Mouse (Mus musculus) midbrain, embryonic 12.5 days (tissue): ENCODE measurements around the gene Ptprn. TPM values are rescaled to one million over a fixed set of nuclear protein-coding genes. Genes with fewer than 3 reads are reported as not detected.

ENCODE experiments used
- ATAC-seq: fragments of 200-750 bp; cut with Nextera tagmentation; 2 replicates; pipeline ENCODE4 v1.8.0; 2017; ENCODE audit warnings: low read depth, moderate TSS enrichment, moderate library complexity; ENCODE audit not compliant: low FRiP score
- H3K27ac ChIP-seq: fragments of 300-500 bp; sonication (generic); replicated peaks from 2 replicates; pipeline ENCODE4 v1.5.1; 2016; ENCODE audit warnings: mild to moderate bottlenecking
- H3K27me3 ChIP-seq: fragments of 300-500 bp; sonication (generic); 2 replicates; pipeline ENCODE4 v1.6.1; 2016; ENCODE audit warnings: mild to moderate bottlenecking
- H3K36me3 ChIP-seq: fragments of 300-500 bp; sonication (generic); 2 replicates; pipeline ENCODE4 v1.6.1; 2016
- H3K4me1 ChIP-seq: fragments of 300-500 bp; sonication (generic); 2 replicates; pipeline ENCODE4 v1.6.1; 2016
- H3K4me2 ChIP-seq: fragments of 300-500 bp; sonication (generic); replicated peaks from 2 replicates; pipeline ENCODE4 v1.6.1; 2016; ENCODE audit warnings: mild to moderate bottlenecking, moderate library complexity
- H3K4me3 ChIP-seq: fragments of 300-500 bp; sonication (generic); 2 replicates; pipeline ENCODE4 v1.5.1; 2016; ENCODE audit warnings: mild to moderate bottlenecking
- H3K9ac ChIP-seq: fragments of 300-500 bp; sonication (generic); replicated peaks from 2 replicates; pipeline ENCODE4 v1.6.1; 2016; ENCODE audit warnings: mild to moderate bottlenecking, moderate library complexity
- H3K9me3 ChIP-seq: fragments of 300-500 bp; sonication (generic); 2 replicates; pipeline ENCODE4 v1.6.1; 2016; ENCODE audit warnings: mild to moderate bottlenecking
- WGBS: fragments of 180-500 bp; shearing (Covaris S2); methylation state at CpG from one replicate; pipeline ENCODE4 v1.1.7; 2016; 5-methylcytosine and 5-hydroxymethylcytosine counted together
- microRNA-seq: library from miRNA; unstranded; fragments of <30 nt; microRNA quantifications from one replicate; pipeline ENCODE4, GENCODE M21; 2017
- polyA plus RNA-seq: library from polyadenylated mRNA; unstranded; fragments of >200 nt; fragmentation: Nextera tagmentation; extraction: Ambion mirVana; gene quantifications from 2 replicates; pipeline ENCODE4 v1.2.1, GENCODE M21; 2016

Gene Ptprn
- polyA plus RNA-seq, 1 experiment from 2014 or later = 9.3 TPM

DNA sequence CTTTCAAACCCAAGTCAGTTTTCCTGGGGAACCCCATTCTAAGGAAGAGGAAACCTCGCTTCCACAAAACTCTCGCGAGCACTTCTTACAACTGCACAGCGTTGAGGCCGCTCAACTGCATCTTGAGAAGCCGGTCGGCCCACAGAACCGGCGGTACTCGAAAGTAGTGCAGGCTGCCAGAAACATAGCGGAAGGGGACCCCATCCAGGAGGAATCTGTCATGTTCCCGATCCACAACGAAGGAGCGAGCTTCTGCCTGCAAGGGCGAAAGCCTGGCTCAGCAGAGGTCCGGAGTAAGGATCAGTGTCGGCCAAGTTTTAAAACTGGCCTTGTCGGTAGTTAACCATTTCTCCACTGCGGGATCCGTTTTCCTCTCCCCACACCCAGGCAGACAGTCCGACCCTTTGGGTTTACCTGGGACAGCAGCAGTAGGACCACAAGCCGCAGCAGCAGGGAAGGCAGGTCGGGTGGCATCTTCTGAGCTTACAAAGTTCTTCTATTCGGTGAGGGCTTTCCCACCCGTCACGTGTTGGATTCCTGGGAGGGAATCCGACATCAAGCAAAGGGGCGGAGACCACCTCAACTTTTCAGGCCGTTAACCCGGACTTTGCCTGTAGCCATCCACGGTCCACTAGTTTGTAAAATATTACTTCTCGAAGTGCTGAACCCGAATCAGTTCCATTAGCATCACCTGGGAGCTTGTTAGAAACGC, 55.2 kb downstream of the Ptprn start:
- Histone ChIP-seq H3K4me1 (peaks cover 41% of the 10 kb centered on the region), H3K9me3 (no peaks in the 10 kb centered on the region), H3K27ac (no peak overlapping the region), H3K9ac (peak overlapping the region; percentile 51), H3K36me3 (peaks cover 24% of the 10 kb centered on the region), H3K4me3 (peak overlapping the region; percentile 37), H3K27me3 (peaks cover 12% of the 10 kb centered on the region), H3K4me2 (peak overlapping the region; percentile 98)
- ATAC-seq = no peak
- 14% methylated on average over 34 of the region's 34 CpGs for WGBS

DNA sequence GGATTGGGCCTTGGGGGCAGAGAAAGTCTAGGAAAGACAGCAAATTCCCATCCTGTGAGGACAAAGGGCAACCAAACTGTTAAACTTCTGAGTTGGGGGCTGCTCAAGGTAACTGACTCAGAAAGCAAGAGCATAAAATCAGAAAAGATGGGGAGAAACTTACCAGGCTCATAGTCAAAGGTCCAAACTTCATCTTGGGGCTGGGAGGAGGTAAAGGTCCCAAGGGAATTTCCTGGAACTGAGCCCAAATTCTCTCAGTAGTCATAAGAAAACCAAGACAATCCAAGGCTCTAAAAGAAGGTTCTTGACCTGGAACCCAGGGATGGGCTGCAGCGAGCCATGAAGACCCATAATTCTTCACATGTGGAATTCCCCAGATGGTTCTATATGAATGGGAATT, 63.1 kb downstream of the Ptprn start:
- 91% methylated on average over 1 of the region's 1 CpGs for WGBS
- ATAC-seq = no peak

More for the DNA sequence above, 63.1 kb downstream of the Ptprn start:
- Histone ChIP-seq H3K4me3 (no peak overlapping the region), H3K4me2 (no peak overlapping the region), H3K9me3 (no peaks in the 10 kb centered on the region), H3K9ac (no peak overlapping the region), H3K4me1 (no peaks in the 10 kb centered on the region), H3K27ac (no peak overlapping the region), H3K27me3 (no peaks in the 10 kb centered on the region), H3K36me3 (peaks cover 42% of the 10 kb centered on the region)

Small RNAs within 50 kb of the gene (microRNA-seq; reads per million reads assigned to microRNA genes)
- gene Gm27943 = not detected

Other genes starting within 250 kb of the Ptprn start
- 11.7 and 13.0 TPM in 2 replicates for gene Nhej1, start 139.3 kb downstream of the Ptprn start, polyA plus RNA-seq
- 0.11 TPM in 1 of 2 replicates, not detected in the other for gene Slc23a3, start 130.6 kb downstream of the Ptprn start, polyA plus RNA-seq
- 64.3 and 69.4 TPM in 2 replicates for gene Cnppd1, start 121.8 kb downstream of the Ptprn start, polyA plus RNA-seq
- gene Retreg2, start 121.7 kb downstream of the Ptprn start, polyA plus RNA-seq = 81.3 and 86.6 TPM in 2 replicates
- 34.1 and 36.8 TPM in 2 replicates for gene Zfand2b, start 95.9 kb downstream of the Ptprn start, polyA plus RNA-seq
- 32.0 and 32.6 TPM in 2 replicates for gene Abcb6, start 84.1 kb downstream of the Ptprn start, polyA plus RNA-seq
- gene Ankzf1, start 72.4 kb downstream of the Ptprn start, polyA plus RNA-seq = 22.6 and 23.4 TPM in 2 replicates
- gene Atg9a, start 72.3 kb downstream of the Ptprn start, polyA plus RNA-seq = 34.8 and 35.5 TPM in 2 replicates
- 23.2 and 25.7 TPM in 2 replicates for gene Glb1l, start 53.7 kb downstream of the Ptprn start, polyA plus RNA-seq
- 124 and 135 TPM in 2 replicates for gene Stk16, start 53.7 kb downstream of the Ptprn start, polyA plus RNA-seq
- gene Tuba4a, start 44.6 kb downstream of the Ptprn start, polyA plus RNA-seq = 5.9 and 7.6 TPM in 2 replicates
- not detected in 2 replicates for gene A630095N17Rik, start 32.4 kb downstream of the Ptprn start, polyA plus RNA-seq
- 45.6 and 46.0 TPM in 2 replicates for gene Dnajb2, start 28.1 kb downstream of the Ptprn start, polyA plus RNA-seq
- 37.5 and 46.2 TPM in 2 replicates for gene Resp18, start 13.9 kb upstream of the Ptprn start, polyA plus RNA-seq
- 154 and 176 TPM in 2 replicates for gene Dnpep, start 53.5 kb upstream of the Ptprn start, polyA plus RNA-seq
- 0.93 and 1.2 TPM in 2 replicates for gene Des, start 95.8 kb upstream of the Ptprn start, polyA plus RNA-seq
- gene Speg, start 110.8 kb upstream of the Ptprn start, polyA plus RNA-seq = 12.9 and 14.5 TPM in 2 replicates
- 59.7 and 69.4 TPM in 2 replicates for gene Gmppa, start 171.4 kb upstream of the Ptprn start, polyA plus RNA-seq
- gene Asic4, start 185.9 kb upstream of the Ptprn start, polyA plus RNA-seq = 45.0 and 47.7 TPM in 2 replicates
- 35.9 and 36.3 TPM in 2 replicates for gene Chpf, start 214.8 kb upstream of the Ptprn start, polyA plus RNA-seq
- gene Tmem198, start 215.0 kb upstream of the Ptprn start, polyA plus RNA-seq = 26.5 and 27.6 TPM in 2 replicates
- 42.7 and 46.6 TPM in 2 replicates for gene Obsl1, start 241.9 kb upstream of the Ptprn start, polyA plus RNA-seq
- 7.2 and 8.9 TPM in 2 replicates for gene Inha, start 242.6 kb upstream of the Ptprn start, polyA plus RNA-seq